Mouse (Mus musculus): ENCODE results near the gene 5730455P16Rik.
"Not testable (repeated sequence)": the region's sequence is repeated elsewhere in the genome, so short reads cannot be mapped to it uniquely, and the experiment has no call there.

Gene 5730455P16Rik

DNA sequence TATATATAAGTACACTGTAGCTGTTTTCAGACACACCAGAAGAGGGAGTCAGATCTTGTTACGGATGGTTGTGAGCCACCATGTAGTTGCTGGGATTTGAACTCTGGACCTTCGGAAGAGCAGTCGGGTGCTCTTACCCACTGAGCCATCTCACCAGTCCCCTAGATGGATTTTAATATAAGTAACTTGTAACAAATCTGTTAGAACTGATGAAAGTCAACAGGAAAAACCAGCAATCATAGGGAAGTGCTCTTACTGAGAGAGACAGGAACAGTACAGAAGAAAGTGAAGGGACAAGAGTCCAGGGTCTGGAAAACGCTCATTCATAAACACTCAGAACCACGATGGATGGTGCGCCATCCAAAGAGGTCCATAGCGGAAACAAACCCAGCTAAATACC lies 1.4 kb upstream of the 5730455P16Rik start:
- in situ Hi-C loops (cut with MseI, MboI): not testable (repeated sequence)

GRCm38 (mm10) chr11:80378452-80379068 lies 726 bp upstream of the 5730455P16Rik start:
- in situ Hi-C loops (cut with MseI, MboI): not testable (repeated sequence)

GRCm38 (mm10) chr11:80376651-80377050 lies 1.2 kb downstream of the 5730455P16Rik start:
- in situ Hi-C loops (cut with MseI, MboI): no loop called here

GRCm38 (mm10) chr11:80368949-80369348 lies 8.9 kb downstream of the 5730455P16Rik start:
- in situ Hi-C loops (cut with MseI, MboI): no loop called here

DNA sequence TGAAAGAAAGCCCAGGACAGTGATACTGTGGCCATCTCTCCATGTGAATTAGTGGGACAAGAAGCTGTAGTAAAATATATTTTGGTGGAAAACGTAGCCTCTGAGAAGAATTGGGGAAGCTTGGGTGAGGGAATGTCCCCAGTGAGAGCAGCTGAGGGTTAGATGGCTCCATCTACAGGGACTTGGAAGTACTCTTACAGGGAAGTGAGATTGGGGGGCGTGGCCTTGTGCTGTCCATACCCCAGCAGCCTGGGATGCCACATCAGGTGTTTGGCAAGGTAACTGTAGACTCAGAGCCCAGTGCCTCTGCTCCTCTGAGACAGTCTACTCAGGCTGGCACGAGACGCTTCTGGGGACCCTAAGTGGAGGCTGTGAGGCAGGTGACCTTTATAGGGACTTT lies 23.0 kb downstream of the 5730455P16Rik start:
- in situ Hi-C loops (cut with MseI, MboI): loop anchor here (5.0 kb wide), 2 partner anchors 63 to 68 kb away; no protein-coding TSS in a partner anchor

DNA sequence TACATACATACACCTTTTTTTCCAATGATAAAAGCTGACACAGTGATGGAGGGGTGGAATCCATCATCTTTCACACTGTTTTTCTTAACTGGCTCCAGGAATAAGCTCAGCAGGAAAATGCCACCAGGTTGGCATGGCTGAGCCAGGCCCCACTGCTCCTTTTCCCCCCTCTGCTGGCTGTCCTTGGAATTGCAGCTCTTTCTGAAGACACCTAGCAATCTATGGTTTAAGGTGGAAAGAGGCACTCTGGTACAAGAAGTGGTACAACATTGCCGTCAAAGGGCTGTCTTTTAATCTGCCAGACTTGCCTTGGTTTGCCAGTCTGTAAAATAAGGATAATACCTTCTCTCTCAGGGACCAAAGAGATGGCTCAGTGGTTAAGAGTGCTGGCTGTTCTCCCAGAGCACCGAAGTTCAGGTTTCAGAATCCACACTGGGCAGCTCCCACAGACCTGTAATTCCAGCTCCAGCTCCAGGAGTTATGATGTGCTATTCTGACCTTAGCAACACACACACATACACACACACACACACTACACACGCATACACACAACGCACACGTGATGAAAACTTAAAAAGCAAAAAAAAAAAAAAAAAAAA lies 25.9 kb downstream of the 5730455P16Rik start:
- in situ Hi-C loops (cut with MseI, MboI): loop anchor here (5.0 kb wide), 2 partner anchors 60 to 65 kb away; no protein-coding TSS in a partner anchor

- in situ Hi-C loops (cut with MseI, MboI): no loop called here
These were observed 35.4 kb downstream of the 5730455P16Rik start for GRCm38 (mm10) chr11:80342482-80342881.

DNA sequence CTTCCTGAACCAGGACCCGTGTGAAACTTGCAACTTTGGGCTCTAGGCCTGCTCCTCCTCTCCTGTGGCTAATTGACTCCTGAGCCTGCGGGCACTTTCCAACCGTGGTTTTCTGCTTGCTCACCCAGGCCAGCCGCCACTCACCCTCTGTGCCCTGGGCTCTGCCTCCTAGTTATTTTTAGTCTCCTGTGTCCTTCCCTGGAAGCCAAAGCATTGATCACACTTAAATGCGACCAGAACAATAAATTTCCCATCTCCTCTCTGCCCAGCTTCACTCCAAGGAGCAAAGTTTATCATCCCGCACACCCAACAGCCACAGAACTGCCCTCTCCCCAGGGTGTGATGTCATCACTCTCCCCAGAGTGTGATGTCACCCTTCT lies 41.5 kb downstream of the 5730455P16Rik start:
- in situ Hi-C loops (cut with MseI, MboI): no loop called here

DNA sequence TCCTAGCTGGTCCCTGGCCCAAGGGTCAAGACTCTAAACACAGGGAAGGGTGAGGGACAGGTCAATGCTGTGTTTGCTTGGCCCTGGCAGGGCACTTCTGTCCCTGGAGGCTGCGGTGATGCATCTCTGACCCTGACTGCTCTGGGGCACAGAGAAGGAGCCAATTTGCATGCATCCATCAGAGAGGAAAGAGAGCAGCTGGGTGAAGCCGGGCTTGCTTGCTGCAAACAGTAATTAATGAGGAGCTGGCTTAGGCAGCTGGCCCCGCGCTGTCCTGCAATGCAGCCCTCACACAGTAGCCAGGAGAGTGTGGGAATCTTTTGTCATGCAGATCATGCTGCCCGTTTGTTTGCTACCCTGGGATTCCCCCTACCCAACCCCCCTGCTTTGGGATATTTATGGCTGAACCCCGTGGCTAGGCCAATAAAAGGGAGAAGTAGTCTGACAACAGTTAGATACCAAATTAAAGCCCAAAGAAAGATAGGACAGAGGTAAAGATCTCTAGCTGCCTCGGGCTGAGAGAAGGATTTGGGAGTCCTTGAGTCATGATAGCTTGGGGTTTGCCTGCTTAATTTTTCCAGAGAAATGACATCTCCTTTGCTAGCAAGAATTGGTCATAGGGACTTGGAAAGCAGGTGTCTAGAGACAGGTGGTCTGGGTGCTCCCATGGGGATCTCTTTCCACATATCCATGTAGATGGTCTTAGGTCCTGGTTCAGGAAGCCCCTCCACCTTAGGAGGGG lies 42.1 kb downstream of the 5730455P16Rik start:
- in situ Hi-C loops (cut with MseI, MboI): no loop called here

DNA sequence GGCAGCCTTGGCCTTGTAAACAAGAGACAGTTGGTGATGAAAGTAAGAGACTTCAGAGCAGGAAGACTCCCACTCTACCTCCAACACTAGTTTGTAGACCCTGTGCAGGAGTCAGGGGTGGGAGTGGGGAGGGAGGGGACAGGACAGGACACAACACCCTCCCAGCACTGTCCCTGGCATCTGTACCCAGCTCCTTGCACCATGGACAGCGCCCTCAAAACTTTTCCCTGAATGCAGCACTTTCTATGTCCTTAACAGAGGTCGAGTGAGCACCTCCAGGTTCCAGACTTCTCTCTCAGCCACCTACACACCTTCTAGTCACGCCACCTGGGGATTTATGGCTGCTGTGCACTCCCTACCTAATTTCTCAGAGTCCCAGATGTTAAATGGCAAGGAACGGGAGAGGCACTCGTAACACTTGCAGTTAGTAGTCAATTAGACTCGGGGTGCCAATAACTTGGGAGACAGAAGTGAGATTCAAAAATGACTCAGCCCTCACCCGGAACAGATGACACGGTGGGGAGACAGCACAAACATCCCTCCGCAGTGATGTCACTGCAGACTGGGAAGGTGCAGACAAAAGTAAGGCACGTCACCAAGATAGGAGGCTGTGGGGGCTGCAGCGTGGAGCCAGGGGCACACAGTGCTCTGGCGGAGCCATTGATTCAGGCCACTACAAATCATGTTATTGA lies 45.0 kb downstream of the 5730455P16Rik start:
- in situ Hi-C loops (cut with MseI, MboI): no loop called here

- in situ Hi-C loops (cut with MseI, MboI): no loop called here
These were observed 53.2 kb downstream of the 5730455P16Rik start for GRCm38 (mm10) chr11:80324636-80325035.

GRCm38 (mm10) chr11:80323255-80323654 lies 54.6 kb downstream of the 5730455P16Rik start:
- in situ Hi-C loops (cut with MseI, MboI): no loop called here

GRCm38 (mm10) chr11:80315743-80316639 lies 61.8 kb downstream of the 5730455P16Rik start:
- in situ Hi-C loops (cut with MseI, MboI): no loop called here

DNA sequence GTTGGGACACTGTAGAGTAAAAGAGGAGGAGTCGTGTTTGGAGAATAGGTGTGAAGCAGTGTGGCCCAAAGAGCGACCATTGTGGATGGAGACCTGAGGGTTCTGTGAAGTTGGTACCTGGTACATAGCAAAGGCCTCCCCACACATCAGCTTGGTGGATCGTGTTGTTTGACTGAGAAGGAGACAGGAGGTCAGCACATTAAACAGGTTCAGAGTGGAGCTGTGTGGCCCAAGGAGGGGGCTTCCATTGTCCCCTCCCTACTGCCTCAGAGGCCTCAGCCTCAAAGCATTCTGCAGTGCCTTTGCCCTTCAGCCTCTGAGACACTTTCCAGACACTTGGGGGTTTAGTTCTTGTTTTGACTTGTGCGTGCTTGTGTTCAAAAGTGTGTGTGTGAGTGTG lies 63.9 kb downstream of the 5730455P16Rik start:
- in situ Hi-C loops (cut with MseI, MboI): no loop called here

DNA sequence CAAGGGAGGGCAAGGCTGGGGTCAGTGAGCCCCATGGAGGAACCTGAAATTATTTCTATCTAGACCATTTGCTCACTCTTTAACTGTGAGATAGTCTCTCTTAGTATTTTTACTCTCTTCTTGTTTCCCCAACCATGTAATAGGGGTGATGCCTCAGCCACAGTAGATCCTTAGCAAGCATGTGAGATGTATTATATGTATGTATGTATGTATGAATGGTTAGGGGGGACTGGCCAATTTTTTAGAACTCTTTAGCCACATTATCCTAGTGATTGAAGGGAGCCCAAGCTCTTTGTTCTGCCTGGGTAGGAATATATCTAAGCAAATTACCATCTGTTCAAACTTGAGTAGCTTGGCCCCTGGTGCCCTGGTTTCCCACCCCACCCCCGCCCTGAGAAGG lies 64.4 kb downstream of the 5730455P16Rik start:
- in situ Hi-C loops (cut with MseI, MboI): no loop called here

- in situ Hi-C loops (cut with MseI, MboI): no loop called here
These were observed 65.3 kb downstream of the 5730455P16Rik start for GRCm38 (mm10) chr11:80312565-80312964.

GRCm38 (mm10) chr11:80312049-80312448 lies 65.8 kb downstream of the 5730455P16Rik start:
- in situ Hi-C loops (cut with MseI, MboI): no loop called here

GRCm38 (mm10) chr11:80311271-80311670 lies 66.6 kb downstream of the 5730455P16Rik start:
- in situ Hi-C loops (cut with MseI, MboI): no loop called here
